Mouse (Mus musculus) ES-Bruce4 (cell line): Measurements from ENCODE around the gene Lamp5. TPM values are rescaled to one million over a fixed set of nuclear protein-coding genes. Genes with fewer than 3 reads are reported as not detected.

Experiments used
- H3K27ac ChIP-seq: 2 replicates; pipeline ENCODE4 v1.5.1; 2012; ENCODE audit warnings: low read length, inconsistent platforms; ENCODE audit not compliant: insufficient read depth
- H3K27me3 ChIP-seq: 2 replicates; pipeline ENCODE4 v1.6.1; 2012; ENCODE audit warnings: mild to moderate bottlenecking, low read length, inconsistent platforms; ENCODE audit not compliant: control insufficient read depth, poor library complexity, insufficient read depth, severe bottlenecking
- H3K36me3 ChIP-seq: 2 replicates; pipeline ENCODE4 v1.6.1; 2012; ENCODE audit warnings: inconsistent platforms, mild to moderate bottlenecking, low read length, moderate library complexity; ENCODE audit not compliant: control insufficient read depth, poor library complexity, insufficient read depth, severe bottlenecking
- H3K4me1 ChIP-seq: one replicate; pipeline ENCODE4 v1.8.1; 2011; ENCODE audit warnings: low read length; ENCODE audit not compliant: control insufficient read depth, insufficient read depth
- H3K4me3 ChIP-seq: 2 replicates; pipeline ENCODE4 v1.5.1; 2011; ENCODE audit warnings: low read depth, mild to moderate bottlenecking, low read length
- H3K9ac ChIP-seq: 2 replicates; pipeline ENCODE4 v1.6.1; 2012; ENCODE audit warnings: low read depth, mild to moderate bottlenecking, inconsistent platforms; ENCODE audit not compliant: poor library complexity, severe bottlenecking
- H3K9me3 ChIP-seq: replicated peaks from 2 replicates; pipeline ENCODE4 v1.6.1; 2012; ENCODE audit warnings: mild to moderate bottlenecking, low read length, inconsistent platforms; ENCODE audit not compliant: control insufficient read depth, poor library complexity, insufficient read depth, severe bottlenecking
- CTCF ChIP-seq: IDR thresholded peaks from one replicate; pipeline ENCODE4 v1.8.1; 2011; ENCODE audit warnings: low read depth, low read length
- EP300 ChIP-seq: IDR thresholded peaks from 2 replicates; pipeline ENCODE4 v1.6.1; 2011; ENCODE audit warnings: low read depth, low read length; ENCODE audit not compliant: insufficient read depth
- POLR2A ChIP-seq: IDR thresholded peaks from one replicate; pipeline ENCODE4 v1.8.1; 2011; ENCODE audit warnings: low read length; ENCODE audit not compliant: insufficient read depth
- polyA plus RNA-seq: library from polyadenylated mRNA; stranded (reverse); fragments of >200 nt; gene quantifications from 2 replicates; pipeline ENCODE4 v1.2.4, GENCODE M21; 2011; ENCODE audit warnings: low read depth; ENCODE audit not compliant: missing spikeins, insufficient read depth, insufficient read length

The Lamp5 gene
- polyA plus RNA-seq, 1 experiment: not detected

DNA sequence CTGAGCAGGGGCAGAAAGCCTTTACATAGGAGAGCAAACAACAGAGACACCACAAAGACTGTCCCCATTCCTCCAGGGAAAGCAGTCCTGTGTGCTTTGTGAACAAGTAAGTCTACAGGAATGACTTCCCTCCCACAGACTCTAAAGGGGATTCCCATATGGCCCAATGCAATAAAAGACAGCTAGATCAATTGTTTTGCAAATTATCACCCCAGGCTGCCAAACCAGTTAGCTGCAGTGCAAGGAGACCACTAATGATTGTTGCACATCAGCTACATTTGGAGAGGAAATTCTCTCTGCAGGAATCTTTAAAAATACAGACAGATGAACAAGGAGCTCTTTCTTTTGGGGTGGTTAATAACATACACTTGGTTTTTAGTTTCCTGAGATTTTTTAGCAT is 55.6 kb downstream of the Lamp5 start:
- Histone ChIP-seq H3K9me3 (no peaks in the 10 kb centered on the region; the same call in 1 of the 2 replicates), H3K27me3 (peaks cover 3% of the 10 kb centered on the region), H3K4me3 (no peak overlapping the region), H3K36me3 (no peaks in the 10 kb centered on the region), H3K27ac (no peak overlapping the region), H3K9ac (no peak overlapping the region), H3K4me1 (no peaks in the 10 kb centered on the region)
- TF ChIP-seq POLR2A (no peak), EP300 (no peak), CTCF (no peak)

DNA sequence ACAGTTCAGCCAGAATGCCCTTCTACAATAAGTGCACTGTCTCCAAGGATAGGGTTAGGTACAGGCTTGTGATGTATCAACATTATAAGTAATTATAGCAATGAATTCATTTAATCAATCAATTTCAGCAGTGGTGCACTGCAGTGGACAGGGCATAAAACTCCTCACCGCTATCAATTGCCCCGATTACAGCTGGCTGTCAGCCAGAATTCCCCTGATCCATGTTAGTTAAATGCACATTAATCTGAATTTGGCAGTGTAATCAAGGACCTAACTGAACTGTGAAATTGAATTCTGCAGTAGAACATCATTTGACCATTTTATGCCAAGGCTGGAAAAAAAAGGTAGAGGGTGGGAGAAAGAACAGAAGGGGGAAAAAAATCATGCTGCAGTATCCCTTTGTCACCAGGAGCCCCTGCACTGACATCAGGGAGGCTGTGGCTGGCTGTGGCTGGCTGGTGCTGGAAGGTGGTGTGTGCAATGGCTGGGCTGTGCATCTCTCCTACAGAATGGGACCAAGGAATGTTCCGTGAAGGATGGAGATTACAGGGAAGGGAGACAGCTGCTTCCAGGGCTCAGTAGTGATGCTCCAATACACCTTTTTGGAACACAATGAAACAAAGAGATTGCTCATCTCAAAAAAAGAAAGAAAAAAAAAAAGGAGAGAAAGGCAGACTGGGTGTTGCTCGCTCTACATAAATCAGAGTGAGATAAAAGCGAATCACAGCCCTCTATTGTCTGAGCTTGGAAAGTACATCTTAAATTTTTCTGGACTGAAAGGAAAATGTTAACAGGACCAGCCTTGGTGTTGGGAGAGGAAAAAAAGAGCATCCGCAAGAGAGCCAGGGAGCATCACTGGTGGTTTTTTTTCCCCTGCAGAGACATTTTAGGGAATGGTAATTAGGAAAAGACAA is 56.3 kb downstream of the Lamp5 start:
- Histone ChIP-seq H3K9ac (no peak overlapping the region), H3K9me3 (no peaks in the 10 kb centered on the region; the same call in 1 of the 2 replicates), H3K4me3 (no peak overlapping the region), H3K27me3 (peaks cover 3% of the 10 kb centered on the region), H3K36me3 (no peaks in the 10 kb centered on the region), H3K27ac (no peak overlapping the region), H3K4me1 (no peaks in the 10 kb centered on the region)
- TF ChIP-seq POLR2A (no peak), EP300 (no peak), CTCF (no peak)

DNA sequence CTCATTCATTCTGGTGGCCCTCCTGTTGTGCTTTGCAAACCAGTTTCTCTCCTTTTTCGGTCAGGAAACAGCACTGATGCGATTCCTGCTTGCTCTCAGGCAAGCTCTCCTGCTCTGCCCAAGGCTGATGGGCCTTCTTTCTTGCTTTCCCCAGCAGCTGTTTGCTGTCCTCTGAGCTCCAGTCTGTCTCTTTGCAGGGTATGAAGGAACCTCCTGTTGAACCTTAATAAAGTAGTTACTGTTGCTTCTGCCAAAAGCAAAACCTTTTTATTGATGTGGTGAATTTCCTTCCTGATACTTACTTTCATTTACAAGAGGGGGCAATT is 57.0 kb downstream of the Lamp5 start:
- Histone ChIP-seq H3K9me3 (no peaks in the 10 kb centered on the region; the same call in 1 of the 2 replicates), H3K9ac (no peak overlapping the region), H3K4me1 (no peaks in the 10 kb centered on the region), H3K27ac (no peak overlapping the region), H3K27me3 (peaks cover 3% of the 10 kb centered on the region), H3K36me3 (no peaks in the 10 kb centered on the region), H3K4me3 (no peak overlapping the region)
- no peak for TF ChIP-seq EP300
- no peak for TF ChIP-seq CTCF
- no peak for TF ChIP-seq POLR2A

DNA sequence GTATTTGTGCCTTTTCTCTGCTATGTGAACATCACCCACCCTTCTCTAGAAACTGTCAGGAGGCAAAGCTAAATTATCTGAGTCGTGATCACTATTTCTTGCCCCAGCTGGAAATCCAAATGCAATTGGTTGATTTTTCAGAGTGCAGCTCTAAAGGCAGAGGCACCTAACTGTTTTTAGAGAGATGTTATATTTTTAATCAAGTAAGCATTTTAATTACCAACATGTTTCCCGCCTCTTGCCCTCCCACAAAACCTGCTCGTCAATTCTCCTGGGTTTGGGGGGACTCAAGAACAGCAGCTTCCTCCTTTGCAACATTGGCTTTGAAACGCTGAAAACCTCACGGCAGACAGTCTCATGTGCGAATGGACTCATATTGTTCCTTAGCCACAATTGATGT is 61.3 kb downstream of the Lamp5 start:
- no peak for TF ChIP-seq EP300
- no peak for TF ChIP-seq POLR2A
- no peak for TF ChIP-seq CTCF
- H3K4me3 ChIP-seq: no peak overlapping the region
- H3K9me3 ChIP-seq: no peaks in the 10 kb centered on the region; the same call in 1 of the 2 replicates
- no peak overlapping the region for H3K27ac ChIP-seq
- H3K9ac ChIP-seq: no peak overlapping the region
- no peaks in the 10 kb centered on the region for H3K36me3 ChIP-seq
- peaks cover 2% of the 10 kb centered on the region; the same call in 1 of the 2 replicates for H3K27me3 ChIP-seq
- H3K4me1 ChIP-seq: no peaks in the 10 kb centered on the region

DNA sequence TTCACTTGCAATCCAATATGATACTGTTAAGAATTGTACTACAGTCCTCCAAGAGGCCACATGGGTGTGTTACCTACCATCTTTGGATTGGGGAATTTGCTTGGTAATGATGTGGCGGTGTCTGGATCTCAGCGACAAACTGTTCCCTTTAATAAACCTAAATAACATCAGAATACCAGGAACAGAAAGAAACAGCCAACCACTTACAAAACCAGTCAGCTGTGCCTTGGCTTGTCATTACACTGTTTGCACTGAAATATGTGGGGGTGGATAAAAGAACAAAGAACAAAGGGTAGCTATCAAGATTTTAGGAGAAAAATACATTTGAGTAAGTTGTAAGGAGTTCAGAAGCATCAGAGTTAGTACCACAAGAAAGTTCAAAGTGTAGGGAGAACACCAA is 66.0 kb downstream of the Lamp5 start:
- H3K9me3 ChIP-seq: no peaks in the 10 kb centered on the region
- no peaks in the 10 kb centered on the region for H3K4me1 ChIP-seq
- no peak overlapping the region for H3K9ac ChIP-seq
- no peaks in the 10 kb centered on the region for H3K36me3 ChIP-seq
- no peak overlapping the region for H3K4me3 ChIP-seq
- no peak overlapping the region for H3K27ac ChIP-seq
- no peaks in the 10 kb centered on the region for H3K27me3 ChIP-seq
- TF ChIP-seq CTCF: no peak
- no peak for TF ChIP-seq EP300
- no peak for TF ChIP-seq POLR2A
